Mouse (Mus musculus) kidney, adult 2 months (tissue): ENCODE data around the gene H3f3b.

ENCODE experiments used
- CTCF ChIP-seq: fragments of 200-500 bp; conservative IDR thresholded peaks from 2 replicates; pipeline ENCODE4 v1.5.1; 2011; ENCODE audit warnings: low read depth, mild to moderate bottlenecking, control low read depth, low read length, moderate library complexity, mixed read lengths; ENCODE audit not compliant: insufficient read depth, insufficient read length
- POLR2A ChIP-seq: fragments of 200-500 bp; IDR thresholded peaks from one replicate; pipeline ENCODE4 v1.6.1; 2011; ENCODE audit warnings: low read depth, low read length, control low read depth

- TF ChIP-seq CTCF: peak; percentile 68
- no peak for TF ChIP-seq POLR2A
Observed at GRCm38 (mm10) chr11:115999538-116000143, 28.1 kb downstream of the H3f3b start.
